Mouse (Mus musculus) ES-Bruce4 (cell line): ENCODE measurements at regions not wholly inside any gene's neighbourhood (a gene's known extent, or its start where the extent isn't known, plus 50 kb on each side); places are given as distances from the start of the nearest gene placed in this dataset.

ENCODE experiments used
- CTCF ChIP-seq: IDR thresholded peaks from one replicate; pipeline ENCODE4 v1.8.1; 2011; ENCODE audit warnings: low read depth, low read length
- EP300 ChIP-seq: IDR thresholded peaks from 2 replicates; pipeline ENCODE4 v1.6.1; 2011; ENCODE audit warnings: low read depth, low read length; ENCODE audit not compliant: insufficient read depth
- POLR2A ChIP-seq: IDR thresholded peaks from one replicate; pipeline ENCODE4 v1.8.1; 2011; ENCODE audit warnings: low read length; ENCODE audit not compliant: insufficient read depth

- TF ChIP-seq CTCF = no peak
- TF ChIP-seq POLR2A = no peak
- TF ChIP-seq EP300 = no peak
Observed at GRCm38 (mm10) chr8:64377830-64378229, 171.8 kb upstream of the Tll1 start.
